Mouse (Mus musculus) cerebellum, adult 2 months (tissue): ENCODE data around the gene Olfr1274-ps. TPM values are rescaled to one million over a fixed set of nuclear protein-coding genes. Genes with fewer than 3 reads are reported as not detected.

Source experiments
- DNase-seq, 2 experiments: peaks; one replicate each; pipeline ENCODE4 v3.0.0; 2021
- H3K27ac ChIP-seq: fragments of 200-500 bp; 2 replicates; pipeline ENCODE4 v1.5.1; 2012; ENCODE audit warnings: low read length, control low read depth, inconsistent platforms; ENCODE audit not compliant: insufficient read depth
- H3K27me3 ChIP-seq: fragments of 200-500 bp; 2 replicates; pipeline ENCODE4 v1.6.1; 2012; ENCODE audit warnings: inconsistent platforms, mild to moderate bottlenecking, low read length, moderate library complexity; ENCODE audit not compliant: control insufficient read depth, insufficient read depth
- H3K4me1 ChIP-seq: fragments of 200-500 bp; 2 replicates; pipeline ENCODE4 v1.6.1; 2011; ENCODE audit warnings: low read length; ENCODE audit not compliant: control insufficient read depth, insufficient read depth
- H3K4me3 ChIP-seq: fragments of 200-500 bp; replicated peaks from 2 replicates; pipeline ENCODE3; 2011; ENCODE audit warnings: mild to moderate bottlenecking, low read depth, low read length, control low read depth; ENCODE audit not compliant: insufficient read depth
- CTCF ChIP-seq: fragments of 200-500 bp; IDR thresholded peaks from 2 replicates; pipeline ENCODE4 v1.5.1; 2011; ENCODE audit warnings: low read depth, mild to moderate bottlenecking, control low read depth, low read length, moderate library complexity, borderline replicate concordance; ENCODE audit not compliant: insufficient read depth
- POLR2A ChIP-seq: fragments of 200-500 bp; IDR thresholded peaks from 2 replicates; pipeline ENCODE4 v1.6.1; 2011; ENCODE audit warnings: low read length, control low read depth, borderline replicate concordance; ENCODE audit not compliant: insufficient read depth
- WGBS: fragments of 180-500 bp; shearing (Covaris S2); methylation state at CpG from one replicate; pipeline ENCODE4 v1.1.7; 2018; 5-methylcytosine and 5-hydroxymethylcytosine counted together
- polyA plus RNA-seq: library from polyadenylated mRNA; depleted of rRNA; stranded (reverse); fragments of >200 nt; gene quantifications from 2 replicates; pipeline ENCODE4 v1.2.3, GENCODE M21; 2012; rRNA removed

Olfr1274-ps gene
- polyA plus RNA-seq, 1 experiment, result not detected

DNA sequence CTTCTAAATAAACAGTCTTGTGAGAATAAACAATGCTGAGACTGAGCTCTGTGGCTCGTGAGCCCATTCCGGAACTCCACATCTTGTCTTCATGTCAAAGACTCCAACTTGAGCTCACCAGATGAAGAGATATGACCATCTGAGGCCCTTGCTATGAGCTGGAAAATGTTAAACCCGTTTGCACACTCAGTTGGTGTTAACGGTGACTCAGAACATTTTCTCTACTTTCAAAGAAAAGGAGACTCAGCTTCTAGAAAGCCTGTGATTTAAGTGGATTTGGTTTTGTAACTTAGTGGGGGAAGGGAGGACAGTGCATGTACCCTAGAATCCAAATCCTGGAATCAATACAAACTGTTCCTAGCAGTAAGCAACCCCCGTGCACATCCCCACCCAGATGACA, 45.3 kb downstream of the Olfr1274-ps start:
- H3K4me3 ChIP-seq, result no peak overlapping the region
- H3K27me3 ChIP-seq, result no peaks in the 10 kb centered on the region
- H3K27ac ChIP-seq, result no peak overlapping the region
- TF ChIP-seq POLR2A, result no peak
- no peak for TF ChIP-seq CTCF
- DNase-seq, result no peak
- WGBS, result 82% methylated on average over 5 of the region's 5 CpGs
- H3K4me1 ChIP-seq, result no peaks in the 10 kb centered on the region

DNA sequence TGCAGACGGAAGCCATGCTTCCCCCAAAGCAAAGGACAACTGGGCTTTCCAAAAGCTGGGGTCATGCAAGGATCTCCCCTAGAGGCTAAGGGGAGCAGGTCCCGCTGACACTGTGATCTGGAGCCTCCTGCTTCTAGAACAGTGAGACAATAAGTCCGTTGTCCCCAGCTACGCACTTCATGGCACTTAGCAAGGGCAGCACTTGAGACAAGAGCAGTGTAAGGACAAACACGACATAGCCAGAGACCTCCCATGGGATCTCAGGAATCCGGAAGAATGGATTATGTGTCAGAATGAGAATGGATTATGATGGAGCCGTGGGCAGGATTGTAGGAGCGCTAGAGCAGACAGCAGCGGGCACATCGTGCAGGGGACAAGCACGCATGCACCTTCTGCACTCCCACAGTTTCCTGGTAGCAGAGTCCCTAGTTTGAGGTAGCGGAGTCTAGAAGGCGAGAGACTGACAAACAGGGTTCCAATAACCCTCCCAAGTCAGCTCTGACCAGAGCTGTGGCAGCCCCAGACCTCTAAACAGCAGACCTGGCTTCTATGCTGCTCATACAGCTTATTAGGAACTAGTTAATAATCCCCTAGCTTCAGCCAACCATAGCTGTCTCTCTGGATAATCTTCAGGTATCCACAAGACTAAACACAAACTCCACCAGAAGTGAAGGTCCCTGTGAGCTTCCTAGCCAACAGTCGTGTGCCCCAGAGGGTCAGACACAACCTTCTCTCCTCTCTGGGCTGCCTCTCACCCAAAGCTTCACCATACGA, 50.7 kb downstream of the Olfr1274-ps start:
- H3K27ac ChIP-seq, result no peak overlapping the region
- no peaks in the 10 kb centered on the region for H3K4me1 ChIP-seq
- DNase-seq, result no peak
- WGBS, result 84% methylated on average over 15 of the region's 15 CpGs
- no peak for TF ChIP-seq POLR2A
- TF ChIP-seq CTCF, result no peak
- H3K27me3 ChIP-seq, result no peaks in the 10 kb centered on the region
- H3K4me3 ChIP-seq, result no peak overlapping the region

DNA sequence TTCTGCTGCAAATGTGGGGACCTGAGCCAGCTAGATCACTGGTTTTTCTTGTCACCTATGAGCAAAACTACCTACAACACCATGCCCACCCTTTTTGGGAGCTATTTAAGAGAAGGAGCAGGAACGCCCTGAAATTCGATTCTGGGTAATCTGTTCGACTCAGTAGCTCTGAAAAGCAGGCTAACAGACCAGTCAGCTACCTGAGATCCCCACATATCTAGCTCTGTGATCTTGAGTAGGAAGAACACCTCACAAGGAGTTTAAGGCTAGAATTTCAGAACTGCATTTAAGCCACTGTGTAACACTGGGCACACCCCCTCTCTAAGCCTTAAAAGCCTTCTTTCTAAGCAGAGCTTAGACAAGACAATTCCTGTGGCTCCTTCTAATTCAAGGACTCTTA, 53.9 kb downstream of the Olfr1274-ps start:
- H3K27ac ChIP-seq, result no peak overlapping the region

More for the DNA sequence above, 53.9 kb downstream of the Olfr1274-ps start:
- H3K27me3 ChIP-seq, result no peaks in the 10 kb centered on the region
- no peaks in the 10 kb centered on the region for H3K4me1 ChIP-seq
- DNase-seq, result no peak
- TF ChIP-seq CTCF, result no peak
- TF ChIP-seq POLR2A, result no peak
- WGBS, result 85% methylated on average over 3 of the region's 3 CpGs
- no peak overlapping the region for H3K4me3 ChIP-seq

Other genes starting within 250 kb of the Olfr1274-ps start
- not detected in 2 replicates for gene Olfr1270, start 245.6 kb upstream of the Olfr1274-ps start, polyA plus RNA-seq
- gene Olfr1506, start 174.2 kb upstream of the Olfr1274-ps start, polyA plus RNA-seq, result not detected in 2 replicates
- gene Olfr142, start 141.1 kb upstream of the Olfr1274-ps start, polyA plus RNA-seq, result not detected in 2 replicates
- gene Olfr1271, start 127.7 kb upstream of the Olfr1274-ps start, polyA plus RNA-seq, result not detected in 2 replicates
- not detected in 2 replicates for gene Olfr1272, start 105.8 kb upstream of the Olfr1274-ps start, polyA plus RNA-seq
- not detected in 2 replicates for gene Gm13769, start 76.5 kb upstream of the Olfr1274-ps start, polyA plus RNA-seq
- gene Ptprj, start 182.0 kb downstream of the Olfr1274-ps start, polyA plus RNA-seq, result 25.6 and 26.6 TPM in 2 replicates